Mouse (Mus musculus) frontal cortex, adult (tissue): Measurements from ENCODE around the gene Uvssa.
"Not testable (repeated sequence)": the region's sequence is repeated elsewhere in the genome, so short reads cannot be mapped to it uniquely, and the experiment has no call there.

Source experiments
- ATAC-seq: cut with Nextera tagmentation; 2 replicates; pipeline ENCODE4 v1.9.2; 2017; ENCODE audit warnings: mild to moderate bottlenecking, moderate library complexity, mixed read lengths; ENCODE audit not compliant: low TSS enrichment

Gene Uvssa

GRCm38 (mm10) chr5:33378302-33378854 lies at the start of gene Uvssa:
Uvssa (plus strand) TSS chr5:33378549.
- ATAC-seq, result peak; percentile 99

GRCm38 (mm10) chr5:33334381-33335272 lies 43.7 kb upstream of the Uvssa start:
- ATAC-seq, result no peak

- peak; percentile 100 for ATAC-seq
These were observed 42.9 kb upstream of the Uvssa start, which contains the start of gene Maea for GRCm38 (mm10) chr5:33335273-33335976. Maea (plus strand) TSS chr5:33335509.

GRCm38 (mm10) chr5:33335977-33336360 lies 42.4 kb upstream of the Uvssa start:
- ATAC-seq, result no peak

GRCm38 (mm10) chr5:33337206-33337605 lies 41.1 kb upstream of the Uvssa start:
- no peak for ATAC-seq

GRCm38 (mm10) chr5:33341165-33341564 lies 37.2 kb upstream of the Uvssa start:
- ATAC-seq, result no peak

GRCm38 (mm10) chr5:33342248-33342647 lies 36.1 kb upstream of the Uvssa start:
- ATAC-seq, result not testable (repeated sequence)

- no peak for ATAC-seq
These were observed 35.5 kb upstream of the Uvssa start for GRCm38 (mm10) chr5:33342821-33343220.

- no peak for ATAC-seq
These were observed 34.8 kb upstream of the Uvssa start for GRCm38 (mm10) chr5:33343571-33343970.

GRCm38 (mm10) chr5:33344070-33344469 lies 34.3 kb upstream of the Uvssa start:
- no peak for ATAC-seq

GRCm38 (mm10) chr5:33347620-33348019 lies 30.7 kb upstream of the Uvssa start:
- ATAC-seq, result no peak

- no peak for ATAC-seq
These were observed 29.1 kb upstream of the Uvssa start for GRCm38 (mm10) chr5:33349205-33349604.

- no peak for ATAC-seq
These were observed 28.6 kb upstream of the Uvssa start for GRCm38 (mm10) chr5:33349706-33350105.

- ATAC-seq, result peak; percentile 38; the same call in 1 of the 2 replicates
These were observed 26.6 kb upstream of the Uvssa start for GRCm38 (mm10) chr5:33351556-33352272.

- ATAC-seq, result no peak
These were observed 26.1 kb upstream of the Uvssa start for GRCm38 (mm10) chr5:33352273-33352645.

GRCm38 (mm10) chr5:33353011-33353410 lies 25.3 kb upstream of the Uvssa start:
- no peak for ATAC-seq

- no peak for ATAC-seq
These were observed 20.9 kb upstream of the Uvssa start for GRCm38 (mm10) chr5:33357494-33357893.

- no peak for ATAC-seq
These were observed 19.9 kb upstream of the Uvssa start for GRCm38 (mm10) chr5:33358467-33358866.

- peak; percentile 65 for ATAC-seq
These were observed 15.1 kb upstream of the Uvssa start for GRCm38 (mm10) chr5:33363263-33363662.

- no peak for ATAC-seq
These were observed 9.7 kb upstream of the Uvssa start for GRCm38 (mm10) chr5:33368651-33369050.

GRCm38 (mm10) chr5:33371137-33371536 lies 7.2 kb upstream of the Uvssa start:
- ATAC-seq, result peak; percentile 69; the same call in 1 of the 2 replicates

GRCm38 (mm10) chr5:33371668-33372067 lies 6.7 kb upstream of the Uvssa start:
- no peak for ATAC-seq
